Mouse (Mus musculus): Measurements from ENCODE around the gene Mcpt2.
"Not testable (repeated sequence)": the region's sequence is repeated elsewhere in the genome, so short reads cannot be mapped to it uniquely, and the experiment has no call there.

Mcpt2 gene

GRCm38 (mm10) chr14:56041792-56042191, at the start of gene Mcpt2:
Gene Mcpt2, plus strand, starts transcription at chr14:56042041.
- DNase-seq, result not testable (repeated sequence)

- DNase-seq, result no peak
Measured at GRCm38 (mm10) chr14:56013147-56013546, 28.7 kb upstream of the Mcpt2 start.

GRCm38 (mm10) chr14:56013924-56014323, 27.9 kb upstream of the Mcpt2 start:
- no peak for DNase-seq

GRCm38 (mm10) chr14:56017671-56018070, 24.2 kb upstream of the Mcpt2 start, which contains the start of gene Mcpt1:
Gene Mcpt1, plus strand, starts transcription at chr14:56017971.
- not testable (repeated sequence) for DNase-seq

GRCm38 (mm10) chr14:56019446-56019845, 22.4 kb upstream of the Mcpt2 start:
- DNase-seq, result no peak

GRCm38 (mm10) chr14:56021305-56021704, 20.5 kb upstream of the Mcpt2 start:
- DNase-seq, result not testable (repeated sequence)

- not testable (repeated sequence) for DNase-seq
Measured at GRCm38 (mm10) chr14:56030395-56030794, 11.4 kb upstream of the Mcpt2 start, which contains the start of gene Mcpt9. Gene Mcpt9, minus strand, starts transcription at chr14:56030495.

GRCm38 (mm10) chr14:56034433-56034832, 7.4 kb upstream of the Mcpt2 start:
- no peak for DNase-seq

GRCm38 (mm10) chr14:56055408-56055807, 13.6 kb downstream of the Mcpt2 start:
- no peak for DNase-seq

GRCm38 (mm10) chr14:56057722-56058121, 15.9 kb downstream of the Mcpt2 start:
- no peak for DNase-seq

- DNase-seq, result not testable (repeated sequence)
Measured at GRCm38 (mm10) chr14:56062213-56062612, 20.4 kb downstream of the Mcpt2 start, which contains the start of gene Mcpt4. Gene Mcpt4, minus strand, starts transcription at chr14:56062313.

GRCm38 (mm10) chr14:56082016-56082415, 40.2 kb downstream of the Mcpt2 start:
- no peak for DNase-seq

- no peak for DNase-seq
Measured at GRCm38 (mm10) chr14:56085167-56085566, 43.3 kb downstream of the Mcpt2 start, which contains the start of gene Mcpt8. Gene Mcpt8, minus strand, starts transcription at chr14:56085273.

- DNase-seq, result no peak
Measured at GRCm38 (mm10) chr14:56086711-56087110, 44.9 kb downstream of the Mcpt2 start.

GRCm38 (mm10) chr14:56093353-56093752, 51.5 kb downstream of the Mcpt2 start:
- no peak for DNase-seq

Data from kidney, adult 11 months (tissue).